Comparison of ENCODE assay signal across 27 mouse cellular contexts in genomic region chr6:5163507-5164144, GRCm38 (mm10). TPM values are rescaled to one million over a fixed set of nuclear protein-coding genes. Genes with fewer than 3 reads are reported as not detected.
A peak's percentile ranks its signal among the peaks of the same experiment; 100 is the strongest.
DNase-seq lines count a peak whose midpoint lies in the region; ATAC-seq and TF ChIP-seq lines count a peak whose summit lies in the region.
"Had no signal": no experiment of that assay in that cellular context is flagged by ENCODE, and none has a peak within 500 bp of the region (broad histone marks: within the 10 kb centered on the region; RNA-seq: fewer than 3 reads in every experiment).

No protein-coding gene starts in this region.

- no peak for ATAC-seq in heart, embryonic 11.5 days (replicated peaks; ENCODE audit: insufficient number of reproducible peaks, low FRiP score, low TSS enrichment)
- ATAC-seq in heart, postnatal 0 days (ENCODE audit: insufficient read depth, low read depth): no peak
- ATAC-seq in activated CD4-positive, CD25-positive, alpha-beta regulatory T cell, adult 4 months: no peak
- no peak for ATAC-seq in frontal cortex, adult (ENCODE audit: low TSS enrichment)
- ATAC-seq: forebrain, embryonic 16.5 days; intestine, postnatal 0 days had no signal

- H3K36me3 ChIP-seq in heart, embryonic 11.5 days (ENCODE audit: control insufficient read depth, insufficient read depth, low read length): peaks cover 2% of the 10 kb centered on the region
- no peaks in the 10 kb centered on the region for H3K36me3 ChIP-seq in heart, postnatal 0 days (replicated peaks; ENCODE audit: control insufficient read depth, insufficient read depth, low read length)
- peaks cover 20% of the 10 kb centered on the region for H3K36me3 ChIP-seq in limb, embryonic 10.5 days

- intact Hi-C loops in heart, postnatal 10 days (cut with DNase I): no loop called here

- no peak for TF ChIP-seq CTCF in heart, postnatal 0 days (IDR thresholded peaks at IDR 0.05; ENCODE audit: low read depth)

- no peak overlapping the region for H3K9ac ChIP-seq in heart, embryonic 11.5 days (ENCODE audit: low read depth, low read length)
- no peak overlapping the region for H3K9ac ChIP-seq in heart, postnatal 0 days (replicated peaks; ENCODE audit: low read depth, low read length)
- H3K9ac ChIP-seq: midbrain, embryonic 12.5 days; neural tube, embryonic 15.5 days had no signal

- no peak for TF ChIP-seq EP300 in heart, postnatal 0 days (IDR thresholded peaks at IDR 0.05; ENCODE audit: low read depth)

- H3K4me3 ChIP-seq in heart, embryonic 11.5 days (ENCODE audit: low read depth, low read length): no peak overlapping the region
- H3K4me3 ChIP-seq in heart, postnatal 0 days (ENCODE audit: low read depth, low read length): no peak overlapping the region
- no peak overlapping the region for H3K4me3 ChIP-seq in limb, embryonic 10.5 days
- H3K4me3 ChIP-seq: layer of hippocampus, adult 2 months; midbrain, embryonic 12.5 days; neural tube, embryonic 15.5 days had no signal

- H3K4me1 ChIP-seq in heart, embryonic 11.5 days (ENCODE audit: control insufficient read depth, insufficient read depth, low read length): no peaks in the 10 kb centered on the region; the same call in 1 of the 2 replicates
- H3K4me1 ChIP-seq in heart, postnatal 0 days (ENCODE audit: control insufficient read depth, insufficient read depth): 0 out of 2 replicates have a peak, but pooled peaks cover 10% of the 10 kb centered on the region
- peaks cover 19% of the 10 kb centered on the region for H3K4me1 ChIP-seq in limb, embryonic 10.5 days
- H3K4me1 ChIP-seq: neural tube, embryonic 15.5 days had no signal

- no peaks in the 10 kb centered on the region for H3K9me3 ChIP-seq in heart, embryonic 11.5 days (replicated peaks; ENCODE audit: control insufficient read depth, low read length)
- H3K9me3 ChIP-seq in heart, postnatal 0 days (replicated peaks; ENCODE audit: control insufficient read depth, low read length): no peaks in the 10 kb centered on the region
- no peaks in the 10 kb centered on the region for H3K9me3 ChIP-seq in limb, embryonic 10.5 days (replicated peaks)
- H3K9me3 ChIP-seq: midbrain, embryonic 12.5 days; neural tube, embryonic 15.5 days had no signal

- peak overlapping the region; percentile 54 for H3K27ac ChIP-seq in heart, embryonic 11.5 days (ENCODE audit: low read depth, low read length)
- peak overlapping the region; percentile 50 for H3K27ac ChIP-seq in heart, postnatal 0 days (ENCODE audit: low read depth)
- peak overlapping the region; percentile 58 for H3K27ac ChIP-seq in limb, embryonic 10.5 days
- H3K27ac ChIP-seq: midbrain, embryonic 12.5 days; neural tube, embryonic 15.5 days had no signal

- no peaks in the 10 kb centered on the region for H3K27me3 ChIP-seq in heart, embryonic 11.5 days (ENCODE audit: control insufficient read depth, insufficient read depth, low read length)
- no peaks in the 10 kb centered on the region for H3K27me3 ChIP-seq in heart, postnatal 0 days (ENCODE audit: control insufficient read depth, insufficient read depth, low read length)
- no peaks in the 10 kb centered on the region for H3K27me3 ChIP-seq in limb, embryonic 10.5 days (ENCODE audit: low read depth, poor library complexity, severe bottlenecking)
- H3K27me3 ChIP-seq: midbrain, embryonic 12.5 days; neural tube, embryonic 15.5 days had no signal

- no peak for DNase-seq in heart, adult 18-20 months
- no peak for DNase-seq in heart, postnatal 0 days (ENCODE audit: low spot score)
- no peak for DNase-seq in heart, postnatal 10 days
- DNase-seq in MEL-GATA-1-ER (ENCODE audit: extremely low read depth, low read depth): peak; percentile 65
- DNase-seq in limb, embryonic 10.5 days (ENCODE audit: low spot score): no peak
- DNase-seq: adrenal gland, postnatal 36 days; cerebellum, adult 9-10 months; gastrocnemius, postnatal 25 days; kidney, postnatal 25 days; lung, adult 18-20 months; lung, postnatal 10 days; right cerebral cortex, adult 18-20 months; right cerebral cortex, postnatal 4 days; thymus, postnatal 14 days had no signal

- WGBS in heart, embryonic 11.5 days (ENCODE audit: insufficient replicate concordance): 93% methylated on average over 14 of the region's 14 CpGs
- WGBS in heart, postnatal 0 days: 78% methylated on average over 14 of the region's 14 CpGs
- 95% methylated on average over 14 of the region's 14 CpGs for WGBS in limb, embryonic 10.5 days

- H3K4me2 ChIP-seq in heart, embryonic 11.5 days: peak overlapping the region; percentile 11; the same call in 1 of the 2 replicates
- 0 out of 2 replicates have a peak overlapping the region, but pooled peaks have one; percentile 21 for H3K4me2 ChIP-seq in heart, postnatal 0 days (ENCODE audit: low read depth, low read length)
- H3K4me2 ChIP-seq: midbrain, embryonic 12.5 days; neural tube, embryonic 15.5 days had no signal

RNA-seq across cellular contexts. Expression of gene Pon1, which starts 30.1 kb away (rescaled TPM):
- polyA plus RNA-seq in heart, embryonic 11.5 days (2014; fragmentation: Nextera tagmentation; extraction: Ambion mirVana): 0.10 TPM in 1 of 2 replicates, not detected in the other
- 1 to 10 TPM in 1 of 2 experiments, under 1 TPM in 1; 0.30 to 1.4 TPM for total RNA-seq in heart, adult 18-20 months (2021)
- not detected in 2 replicates for total RNA-seq in heart, postnatal 0 days (2014; rRNA removed; ENCODE audit: low replicate concordance)
- 0.10 TPM in 1 of 2 replicates, not detected in the other for polyA plus RNA-seq in heart, postnatal 0 days (2015; fragmentation: Nextera tagmentation; extraction: Ambion mirVana)
- total RNA-seq in heart, postnatal 10 days (2021): under 1 TPM in 1 of 2 experiments, not detected in 1; 0.32 TPM
- 0.10 TPM in 1 of 2 replicates, not detected in the other for polyA plus RNA-seq in limb, embryonic 10.5 days (2016; fragmentation: Nextera tagmentation; extraction: Ambion mirVana)
- not detected for polyA plus RNA-seq in activated CD4-positive, CD25-positive, alpha-beta regulatory T cell, adult 4 months (2017; shearing (Covaris generic))
- total RNA-seq: layer of hippocampus, adult 2 months; layer of hippocampus, postnatal 25 days had no signal
- polyA plus RNA-seq: C2C12; intestine, postnatal 0 days; kidney, embryonic 14.5 days; limb, embryonic 11.5 days; midbrain, embryonic 12.5 days; neural tube, embryonic 15.5 days; stomach, embryonic 14.5 days had no signal
